Mouse (Mus musculus) ES-E14 (cell line): ENCODE data around the gene Lbh.

ENCODE experiments used
- HCFC1 ChIP-seq: IDR thresholded peaks from 2 replicates; pipeline ENCODE4 v1.6.1; 2012; ENCODE audit warnings: low read length, inconsistent platforms, borderline replicate concordance; ENCODE audit not compliant: insufficient read depth
- ZC3H11A ChIP-seq: IDR thresholded peaks from 2 replicates; pipeline ENCODE4 v1.6.1; 2012; ENCODE audit warnings: low read depth, mild to moderate bottlenecking, inconsistent platforms, low read length, borderline replicate concordance

DNA sequence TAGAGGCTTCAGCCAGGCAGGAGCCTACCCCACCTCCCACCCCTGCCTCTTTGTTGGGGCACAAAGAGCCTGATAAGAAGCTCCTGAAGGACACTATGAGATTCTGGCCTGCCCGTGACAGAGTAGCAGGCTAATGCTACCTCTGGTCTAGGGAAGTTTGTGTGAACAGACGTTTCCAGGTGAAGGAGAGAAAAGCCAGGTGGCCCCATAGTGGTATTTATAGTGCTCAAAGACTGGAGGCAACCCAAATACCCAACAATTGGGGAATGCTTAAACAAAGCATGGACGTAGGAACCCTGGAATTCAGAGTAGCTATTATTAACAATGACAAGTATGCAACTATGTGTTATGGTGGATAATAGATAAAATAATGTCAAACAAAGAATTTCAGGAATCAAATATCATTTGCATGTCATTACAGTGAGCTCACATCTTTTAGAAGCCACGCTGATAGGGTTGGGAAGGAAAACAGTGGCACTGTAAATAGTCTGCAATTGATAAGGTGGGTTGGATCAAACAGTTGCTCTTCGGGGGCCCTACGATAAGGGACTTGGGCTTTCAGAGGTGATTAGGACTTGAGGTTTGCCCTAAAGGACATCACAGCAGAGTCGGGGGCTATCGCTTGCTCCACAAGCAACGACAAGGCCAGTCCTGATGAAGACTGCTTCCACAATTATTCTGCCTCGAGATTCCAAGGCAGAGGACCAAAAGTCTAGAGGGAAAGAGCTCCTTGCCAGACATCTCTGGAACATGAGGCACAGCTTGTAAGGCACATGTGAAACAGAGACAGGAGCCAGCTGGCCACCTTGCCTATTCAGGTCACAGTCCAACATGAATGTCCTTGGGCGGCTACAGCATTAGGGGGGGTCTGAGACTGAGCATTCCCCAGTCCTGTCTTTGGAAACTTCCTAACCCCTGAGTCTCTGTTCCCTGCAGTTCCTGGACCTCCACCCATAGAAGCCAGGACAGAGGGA is 58.4 kb downstream of the Lbh start:
- TF ChIP-seq ZC3H11A (no peak), HCFC1 (no peak)
